Mouse (Mus musculus) liver, postnatal 0 days (tissue): ENCODE measurements around the gene Pitpnb.

Experiments used
- CTCF ChIP-seq: sonication (generic); IDR thresholded peaks from 2 replicates; pipeline ENCODE4 v1.5.1; 2016; ENCODE audit warnings: antibody characterized with exemption, low read depth
- EP300 ChIP-seq: IDR thresholded peaks from 2 replicates; pipeline ENCODE4 v1.6.1; 2016; ENCODE audit warnings: antibody characterized with exemption, low read depth, mild to moderate bottlenecking

GRCm38 (mm10) chr5:111313833-111314232 is 16.7 kb upstream of the Pitpnb start:
- TF ChIP-seq CTCF (no peak), EP300 (no peak)
